Mouse (Mus musculus) small intestine, adult 2 months (tissue): Measurements from ENCODE around the gene Pde12.

Experiments
- CTCF ChIP-seq: fragments of 200-500 bp; IDR thresholded peaks from 2 replicates; pipeline ENCODE4 v1.5.1; 2012; ENCODE audit warnings: low read depth, mild to moderate bottlenecking, control low read depth, inconsistent platforms, low read length, moderate library complexity, mixed read lengths; ENCODE audit not compliant: insufficient replicate concordance, insufficient read length; ENCODE audit errors: extremely low read depth
- POLR2A ChIP-seq: fragments of 200-500 bp; IDR thresholded peaks from 2 replicates; pipeline ENCODE4 v1.6.1; 2012; ENCODE audit warnings: low read depth, mild to moderate bottlenecking, control low read depth, inconsistent platforms, low read length, moderate library complexity

GRCm38 (mm10) chr14:26662016-26662415 lies 7.7 kb downstream of the Pde12 start:
- TF ChIP-seq CTCF (no peak), POLR2A (no peak)
